Mouse (Mus musculus) midbrain, embryonic 12.5 days (tissue): Measurements from ENCODE around the gene Gm37240. TPM values are rescaled to one million over a fixed set of nuclear protein-coding genes. Genes with fewer than 3 reads are reported as not detected.
"Not testable (repeated sequence)": the region's sequence is repeated elsewhere in the genome, so short reads cannot be mapped to it uniquely, and the experiment has no call there.

Source experiments
- ATAC-seq: fragments of 200-750 bp; cut with Nextera tagmentation; 2 replicates; pipeline ENCODE4 v1.8.0; 2017; ENCODE audit warnings: low read depth, moderate TSS enrichment, moderate library complexity; ENCODE audit not compliant: low FRiP score
- H3K27ac ChIP-seq: fragments of 300-500 bp; sonication (generic); replicated peaks from 2 replicates; pipeline ENCODE4 v1.5.1; 2016; ENCODE audit warnings: mild to moderate bottlenecking
- H3K27me3 ChIP-seq: fragments of 300-500 bp; sonication (generic); 2 replicates; pipeline ENCODE4 v1.6.1; 2016; ENCODE audit warnings: mild to moderate bottlenecking
- H3K36me3 ChIP-seq: fragments of 300-500 bp; sonication (generic); 2 replicates; pipeline ENCODE4 v1.6.1; 2016
- H3K4me1 ChIP-seq: fragments of 300-500 bp; sonication (generic); 2 replicates; pipeline ENCODE4 v1.6.1; 2016
- H3K4me2 ChIP-seq: fragments of 300-500 bp; sonication (generic); replicated peaks from 2 replicates; pipeline ENCODE4 v1.6.1; 2016; ENCODE audit warnings: mild to moderate bottlenecking, moderate library complexity
- H3K4me3 ChIP-seq: fragments of 300-500 bp; sonication (generic); 2 replicates; pipeline ENCODE4 v1.5.1; 2016; ENCODE audit warnings: mild to moderate bottlenecking
- H3K9ac ChIP-seq: fragments of 300-500 bp; sonication (generic); replicated peaks from 2 replicates; pipeline ENCODE4 v1.6.1; 2016; ENCODE audit warnings: mild to moderate bottlenecking, moderate library complexity
- H3K9me3 ChIP-seq: fragments of 300-500 bp; sonication (generic); 2 replicates; pipeline ENCODE4 v1.6.1; 2016; ENCODE audit warnings: mild to moderate bottlenecking
- WGBS: fragments of 180-500 bp; shearing (Covaris S2); methylation state at CpG from one replicate; pipeline ENCODE4 v1.1.7; 2016; 5-methylcytosine and 5-hydroxymethylcytosine counted together
- polyA plus RNA-seq: library from polyadenylated mRNA; unstranded; fragments of >200 nt; fragmentation: Nextera tagmentation; extraction: Ambion mirVana; gene quantifications from 2 replicates; pipeline ENCODE4 v1.2.1, GENCODE M21; 2016

Gene Gm37240
- polyA plus RNA-seq, 1 experiment from 2014 or later, result 0.96 TPM

- H3K4me2 ChIP-seq, result no peak within 1 kb of the TSS
- no peak within 1 kb of the TSS for H3K9ac ChIP-seq
- no peak within 1 kb of the TSS for H3K27ac ChIP-seq
- H3K4me1 ChIP-seq, result peaks cover 11% of the 10 kb centered on the region; the same call in 1 of the 2 replicates
- H3K36me3 ChIP-seq, result no peaks in the 10 kb centered on the region
- no peak within 1 kb of the TSS for H3K4me3 ChIP-seq
- peaks cover 30% of the 10 kb centered on the region for H3K27me3 ChIP-seq
- WGBS, result 89% methylated on average over 2 of the region's 2 CpGs
- no peak for ATAC-seq
- no peaks in the 10 kb centered on the region for H3K9me3 ChIP-seq
Measured at GRCm38 (mm10) chr3:84593274-84593673, 1294.0 kb downstream of the Gm37240 start, which contains the start of gene Tigd4. TSS of gene Tigd4 (plus strand) at chr3:84593574.

- H3K27ac ChIP-seq, result no peak overlapping the region
- peaks cover 6% of the 10 kb centered on the region for H3K4me1 ChIP-seq
- ATAC-seq, result no peak
- no peak overlapping the region for H3K9ac ChIP-seq
- H3K4me2 ChIP-seq, result no peak overlapping the region
- 76% methylated on average over 5 of the region's 5 CpGs for WGBS
- no peaks in the 10 kb centered on the region for H3K9me3 ChIP-seq
- no peak overlapping the region for H3K4me3 ChIP-seq
- H3K27me3 ChIP-seq, result peaks cover 4% of the 10 kb centered on the region
- H3K36me3 ChIP-seq, result no peaks in the 10 kb centered on the region
Measured at GRCm38 (mm10) chr3:84586736-84587135, 1300.6 kb downstream of the Gm37240 start.

- 0% methylated on average over 27 of the region's 27 CpGs for WGBS
- H3K4me1 ChIP-seq, result peaks cover 25% of the 10 kb centered on the region
- H3K4me3 ChIP-seq, result peak overlapping the region; percentile 76
- peak overlapping the region; percentile 65 for H3K4me2 ChIP-seq
- peak overlapping the region; percentile 79 for H3K9ac ChIP-seq
- peak overlapping the region; percentile 91 for H3K27ac ChIP-seq
- no peak; the same call in 1 of the 2 replicates for ATAC-seq
- no peaks in the 10 kb centered on the region for H3K36me3 ChIP-seq
- H3K27me3 ChIP-seq, result no peaks in the 10 kb centered on the region
- no peaks in the 10 kb centered on the region for H3K9me3 ChIP-seq
Measured at GRCm38 (mm10) chr3:84582913-84583276, 1304.4 kb downstream of the Gm37240 start.

- Histone ChIP-seq H3K4me2 (peak within 1 kb of the TSS; percentile 65), H3K4me3 (peak within 1 kb of the TSS; percentile 76), H3K9ac (peak within 1 kb of the TSS; percentile 79), H3K27ac (peak within 1 kb of the TSS; percentile 91), H3K27me3 (no peaks in the 10 kb centered on the region), H3K4me1 (peaks cover 25% of the 10 kb centered on the region), H3K36me3 (no peaks in the 10 kb centered on the region), H3K9me3 (no peaks in the 10 kb centered on the region)
- peak; percentile 100 for ATAC-seq
- WGBS, result under 1% methylated on average over 69 of the region's 70 CpGs
Measured at GRCm38 (mm10) chr3:84582023-84582912, 1305.0 kb downstream of the Gm37240 start, which contains the start of gene Arfip1. TSS of gene Arfip1 (minus strand) at chr3:84582625.

GRCm38 (mm10) chr3:84581696-84582022 lies 1305.7 kb downstream of the Gm37240 start:
- Histone ChIP-seq H3K4me2 (peak overlapping the region; percentile 65), H3K27me3 (no peaks in the 10 kb centered on the region), H3K4me1 (peaks cover 25% of the 10 kb centered on the region), H3K27ac (peak overlapping the region; percentile 91), H3K9me3 (no peaks in the 10 kb centered on the region), H3K4me3 (peak overlapping the region; percentile 76), H3K36me3 (no peaks in the 10 kb centered on the region), H3K9ac (peak overlapping the region; percentile 79)
- no peak for ATAC-seq
- 0% methylated on average over 4 of the region's 4 CpGs for WGBS

- no peak overlapping the region; the same call in 1 of the 2 replicates for H3K9ac ChIP-seq
Measured at GRCm38 (mm10) chr3:84580716-84581115, 1306.6 kb downstream of the Gm37240 start.

GRCm38 (mm10) chr3:84570501-84570900 lies 1316.8 kb downstream of the Gm37240 start:
- Histone ChIP-seq H3K9me3 (no peaks in the 10 kb centered on the region), H3K36me3 (no peaks in the 10 kb centered on the region), H3K4me3 (no peak overlapping the region), H3K27me3 (no peaks in the 10 kb centered on the region), H3K4me2 (no peak overlapping the region), H3K27ac (no peak overlapping the region), H3K4me1 (no peaks in the 10 kb centered on the region), H3K9ac (no peak overlapping the region)
- WGBS, result 97% methylated on average over 3 of the region's 3 CpGs
- ATAC-seq, result no peak

More at GRCm38 (mm10) chr3:84580716-84581115, 1306.6 kb downstream of the Gm37240 start:
- no peaks in the 10 kb centered on the region for H3K27me3 ChIP-seq
- no peaks in the 10 kb centered on the region for H3K36me3 ChIP-seq
- no peak overlapping the region for H3K4me3 ChIP-seq
- H3K4me2 ChIP-seq, result peak overlapping the region; percentile 65; the same call in 1 of the 2 replicates
- no peak overlapping the region for H3K27ac ChIP-seq
- ATAC-seq, result no peak
- H3K4me1 ChIP-seq, result peaks cover 25% of the 10 kb centered on the region
- WGBS, result 71% methylated on average over 4 of the region's 4 CpGs
- H3K9me3 ChIP-seq, result no peaks in the 10 kb centered on the region

- H3K4me1 ChIP-seq, result no peaks in the 10 kb centered on the region
- H3K9me3 ChIP-seq, result no peaks in the 10 kb centered on the region
- no peaks in the 10 kb centered on the region for H3K36me3 ChIP-seq
- no peak overlapping the region for H3K4me2 ChIP-seq
- no peak overlapping the region for H3K9ac ChIP-seq
- no peaks in the 10 kb centered on the region for H3K27me3 ChIP-seq
- no peak for ATAC-seq
- no peak overlapping the region for H3K27ac ChIP-seq
- WGBS, result 82% methylated on average over 6 of the region's 6 CpGs
- no peak overlapping the region for H3K4me3 ChIP-seq
Measured at GRCm38 (mm10) chr3:84569587-84569986, 1317.7 kb downstream of the Gm37240 start.

- Histone ChIP-seq H3K9ac (no peak overlapping the region), H3K27ac (no peak overlapping the region), H3K9me3 (no peaks in the 10 kb centered on the region), H3K27me3 (no peaks in the 10 kb centered on the region), H3K4me2 (no peak overlapping the region), H3K36me3 (no peaks in the 10 kb centered on the region), H3K4me3 (no peak overlapping the region), H3K4me1 (no peaks in the 10 kb centered on the region)
- 94% methylated on average over 6 of the region's 6 CpGs for WGBS
- no peak for ATAC-seq
Measured at GRCm38 (mm10) chr3:84568540-84568939, 1318.8 kb downstream of the Gm37240 start.

- Histone ChIP-seq H3K9me3 (no peaks in the 10 kb centered on the region), H3K27ac (no peak overlapping the region), H3K9ac (no peak overlapping the region), H3K27me3 (no peaks in the 10 kb centered on the region), H3K4me1 (no peaks in the 10 kb centered on the region), H3K4me2 (no peak overlapping the region), H3K36me3 (no peaks in the 10 kb centered on the region), H3K4me3 (no peak overlapping the region)
- 95% methylated on average over 4 of the region's 4 CpGs for WGBS
- ATAC-seq, result no peak
Measured at GRCm38 (mm10) chr3:84563415-84563814, 1323.9 kb downstream of the Gm37240 start.

- H3K9me3 ChIP-seq, H3K4me2 ChIP-seq, H3K9ac ChIP-seq, H3K36me3 ChIP-seq, ATAC-seq, H3K4me1 ChIP-seq, H3K4me3 ChIP-seq, H3K27me3 ChIP-seq, H3K27ac ChIP-seq: not testable (repeated sequence)
- 90% methylated on average over 2 of the region's 2 CpGs for WGBS
Measured at GRCm38 (mm10) chr3:84562911-84563310, 1324.4 kb downstream of the Gm37240 start.

GRCm38 (mm10) chr3:84558301-84558700 lies 1329.0 kb downstream of the Gm37240 start:
- Histone ChIP-seq H3K4me3 (no peak overlapping the region), H3K9ac (no peak overlapping the region), H3K36me3 (no peaks in the 10 kb centered on the region), H3K4me1 (no peaks in the 10 kb centered on the region), H3K4me2 (no peak overlapping the region), H3K27ac (no peak overlapping the region), H3K9me3 (no peaks in the 10 kb centered on the region), H3K27me3 (no peaks in the 10 kb centered on the region)
- no peak for ATAC-seq
- WGBS, result 95% methylated on average over 3 of the region's 3 CpGs
